Comparison of ENCODE assay signal across 14 mouse cellular contexts in the genomic region with DNA sequence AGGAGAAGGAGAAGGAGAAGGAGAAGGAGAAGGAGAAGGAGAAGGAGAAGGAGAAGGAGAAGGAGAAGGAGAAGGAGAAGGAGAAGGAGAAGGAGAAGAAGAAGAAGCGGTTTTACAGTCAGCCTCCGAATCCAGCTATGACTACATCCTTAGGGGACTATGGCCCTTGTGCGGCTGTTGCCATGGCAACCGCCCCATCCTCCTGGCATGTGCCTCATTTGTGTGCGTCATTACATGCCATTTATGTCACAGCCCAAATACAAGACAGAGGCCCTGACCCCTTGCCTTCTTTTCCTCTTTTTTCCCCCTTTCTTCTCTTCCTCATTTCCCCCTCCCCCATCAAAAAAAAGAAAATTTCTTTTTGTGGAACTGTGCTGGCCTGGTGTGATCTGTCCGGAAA. TPM values are rescaled to one million over a fixed set of nuclear protein-coding genes. Genes with fewer than 3 reads are reported as not detected.
DNase-seq lines count a peak whose midpoint lies in the region; ATAC-seq and TF ChIP-seq lines count a peak whose summit lies in the region.
"Had no signal": no experiment of that assay in that cellular context is flagged by ENCODE, and none has a peak within 500 bp of the region (broad histone marks: within the 10 kb centered on the region; RNA-seq: fewer than 3 reads in every experiment).

No protein-coding gene starts in this region.

- H3K36me3 ChIP-seq in lung, embryonic 14.5 days (ENCODE audit: insufficient read depth) = no peaks in the 10 kb centered on the region
- H3K36me3 ChIP-seq: heart, embryonic 15.5 days; liver, embryonic 15.5 days had no signal

- no peaks in the 10 kb centered on the region for H3K9me3 ChIP-seq in lung, embryonic 14.5 days (ENCODE audit: low read depth, low read length)
- H3K9me3 ChIP-seq: heart, embryonic 15.5 days; liver, embryonic 15.5 days had no signal

- no peak overlapping the region for H3K4me2 ChIP-seq in lung, embryonic 14.5 days
- H3K4me2 ChIP-seq: heart, embryonic 15.5 days; liver, embryonic 15.5 days had no signal

- no peak overlapping the region for H3K9ac ChIP-seq in lung, embryonic 14.5 days
- H3K9ac ChIP-seq: heart, embryonic 15.5 days; liver, embryonic 15.5 days had no signal

- H3K4me1 ChIP-seq in lung, embryonic 14.5 days (ENCODE audit: insufficient read depth) = no peaks in the 10 kb centered on the region
- H3K4me1 ChIP-seq: liver, embryonic 15.5 days had no signal

- no peak for TF ChIP-seq CTCF in lung, embryonic 14.5 days (IDR thresholded peaks at IDR 0.05; ENCODE audit: low read depth)

- no peaks in the 10 kb centered on the region for H3K27me3 ChIP-seq in lung, embryonic 14.5 days (ENCODE audit: insufficient read depth, low read length)
- H3K27me3 ChIP-seq: heart, embryonic 15.5 days; liver, embryonic 15.5 days; Patski had no signal

- DNase-seq in lung, embryonic 14.5 days = peak; percentile 43
- DNase-seq in lung, postnatal 10 days = no peak
- peak; percentile 59 for DNase-seq in R1 (ENCODE audit: low read depth, low spot score)
- DNase-seq in embryo, embryonic 10.5 days (ENCODE audit: low spot score) = peak; percentile 73
- no peak for DNase-seq in kidney, postnatal 25 days
- no peak for DNase-seq in layer of hippocampus, adult 11-12 months (ENCODE audit: low spot score)
- DNase-seq: kidney, adult 9 months; spleen, adult 18-20 months; thymus, postnatal 14 days had no signal

- 58% methylated on average over 6 of the region's 6 CpGs for WGBS in lung, embryonic 14.5 days

- no peak for ATAC-seq in lung, embryonic 14.5 days (ENCODE audit: insufficient read depth)
- peak; percentile 74 for ATAC-seq in monocyte, adult 5-6 weeks (replicated peaks; ENCODE audit: insufficient number of reproducible peaks, low FRiP score, low TSS enrichment, poor library complexity, severe bottlenecking)
- ATAC-seq: Patski had no signal

- no peak overlapping the region for H3K27ac ChIP-seq in lung, embryonic 14.5 days (ENCODE audit: low read depth)
- H3K27ac ChIP-seq: heart, embryonic 15.5 days; left cerebral cortex, adult 2 months; liver, embryonic 15.5 days had no signal

- H3K4me3 ChIP-seq in lung, embryonic 14.5 days (ENCODE audit: low read depth, low read length) = no peak overlapping the region
- H3K4me3 ChIP-seq: heart, embryonic 15.5 days; left cerebral cortex, adult 2 months; liver, embryonic 15.5 days had no signal

RNA-seq across cellular contexts. Expression of a gene that starts 9.2 kb away (rescaled TPM):
- 89.5 and 95.9 TPM in 2 replicates for polyA plus RNA-seq in lung, embryonic 14.5 days (2014; fragmentation: Nextera tagmentation; extraction: Ambion mirVana)
- total RNA-seq in monocyte, adult 5-6 weeks (2017) = 46.9 to 75.5 TPM (median 51.4 TPM) in 3 replicates

RNA-seq across cellular contexts. Expression of a gene that starts 9.8 kb away (rescaled TPM):
- 1.6 and 1.7 TPM in 2 replicates for polyA plus RNA-seq in lung, embryonic 14.5 days (2014; fragmentation: Nextera tagmentation; extraction: Ambion mirVana)
- 44.9 to 93.4 TPM (median 91.7 TPM) in 3 replicates for total RNA-seq in monocyte, adult 5-6 weeks (2017)

RNA-seq across cellular contexts. Expression of a gene that starts 38.1 kb away (rescaled TPM):
- polyA plus RNA-seq in lung, embryonic 14.5 days (2014; fragmentation: Nextera tagmentation; extraction: Ambion mirVana) = 8.6 and 9.9 TPM in 2 replicates
- 18.3 to 21.0 TPM (median 19.8 TPM) in 3 replicates for total RNA-seq in monocyte, adult 5-6 weeks (2017)

RNA-seq across cellular contexts. Expression of a gene that starts 47.8 kb away (rescaled TPM):
- polyA plus RNA-seq in lung, embryonic 14.5 days (2014; fragmentation: Nextera tagmentation; extraction: Ambion mirVana) = 408 and 429 TPM in 2 replicates
- total RNA-seq in monocyte, adult 5-6 weeks (2017) = 2,968 to 3,655 TPM (median 3,142 TPM) in 3 replicates

RNA-seq across cellular contexts. Expression of a gene that starts 47.8 kb away (rescaled TPM):
- polyA plus RNA-seq in lung, embryonic 14.5 days (2014; fragmentation: Nextera tagmentation; extraction: Ambion mirVana) = 17.1 and 18.8 TPM in 2 replicates
- 19.5 to 54.4 TPM (median 22.2 TPM) in 3 replicates for total RNA-seq in monocyte, adult 5-6 weeks (2017)

Comparison
In these comparisons a context has a peak if more than half of its experiments do, and no peak if none do; other contexts are left out.
1. DNase-seq: peak in lung, embryonic 14.5 days (single experiment), R1 (single experiment) and embryo, embryonic 10.5 days (single experiment); none in lung, postnatal 10 days (single experiment), kidney, postnatal 25 days (0 of 2) and layer of hippocampus, adult 11-12 months (single experiment).